Mouse (Mus musculus): Measurements from ENCODE around the gene Gm5134.

- no peak for TF ChIP-seq BHLHE40 (IDR thresholded peaks at IDR 0.05; ENCODE audit: low read depth, low read length)
- no peak for TF ChIP-seq USF1 (IDR thresholded peaks at IDR 0.05; ENCODE audit: low read depth, low read length)
- TF ChIP-seq POLR2A (IDR thresholded peaks at IDR 0.05; ENCODE audit: low read depth, low read length): no peak
- TF ChIP-seq MAX (IDR thresholded peaks at IDR 0.05; ENCODE audit: low read length): no peak
- peak; percentile 37 to 64; a peak in 3 of 4 replicates for TF ChIP-seq CTCF (conservative IDR thresholded peaks at IDR 0.05 in 1 of 2, IDR thresholded peaks at IDR 0.05 in 1 of 2; ENCODE audit: low read depth in 2 of 2, low read length in 2 of 2)
- no peak for TF ChIP-seq TCF12 (IDR thresholded peaks at IDR 0.05; ENCODE audit: low read depth, low read length)
- TF ChIP-seq USF2 (conservative IDR thresholded peaks at IDR 0.05; ENCODE audit: low read depth, low read length): no peak
- TF ChIP-seq ZKSCAN1 (IDR thresholded peaks at IDR 0.05; ENCODE audit: borderline replicate concordance, low read depth, low read length): no peak
- TF ChIP-seq POLR2AphosphoS2 (IDR thresholded peaks at IDR 0.05; ENCODE audit: low read depth, low read length): no peak
- TF ChIP-seq CHD2 (IDR thresholded peaks at IDR 0.05; ENCODE audit: low read length): no peak
These were observed 30.0 kb upstream of the Gm5134 start for GRCm38 (mm10) chr10:75924324-75924723.

Data from CH12.LX (cell line).